Mouse (Mus musculus) Patski (cell line): ENCODE measurements at regions not wholly inside any gene's neighbourhood (a gene's known extent, or its start where the extent isn't known, plus 50 kb on each side); places are given as distances from the start of the nearest gene placed in this dataset.

Source experiments
- ATAC-seq: fragments of 100-300 bp; one replicate; pipeline ENCODE4 v1.8.0; 2021
- CTCF ChIA-PET: fragments of 350-600 bp; sonication (Branson Sonifier 250); formaldehyde crosslinking; loops from one replicate; lab custom pipeline; 2022; ENCODE audit warnings: inconsistent platforms; lab: Charles Lee
- POLR2A ChIA-PET: fragments of 350-600 bp; sonication (Branson Sonifier 250); formaldehyde crosslinking; loops from one replicate; lab custom pipeline; 2022; ENCODE audit warnings: antibody characterized with exemption, inconsistent platforms; lab: Charles Lee
- DNase-seq: peaks from one replicate; pipeline ENCODE4 v3.0.0-alpha.2; 2011; ENCODE audit warnings: low read depth, low spot score
- H3K27me3 ChIP-seq: fragments of 371-371 bp; one replicate; pipeline ENCODE4 v1.5.1; 2021
- CTCF ChIP-seq: fragments of 100-300 bp; IDR thresholded peaks from one replicate; pipeline ENCODE4 v1.5.1; 2021
- in situ Hi-C: fragments of 300-500 bp; cut with MboI; formaldehyde crosslinking; loops from 3 replicates; pipeline ENCODE4 v1.11.1; 2018; ENCODE audit warnings: low pct_unique_long_range_greater_than_20kb, mixed read lengths

DNA sequence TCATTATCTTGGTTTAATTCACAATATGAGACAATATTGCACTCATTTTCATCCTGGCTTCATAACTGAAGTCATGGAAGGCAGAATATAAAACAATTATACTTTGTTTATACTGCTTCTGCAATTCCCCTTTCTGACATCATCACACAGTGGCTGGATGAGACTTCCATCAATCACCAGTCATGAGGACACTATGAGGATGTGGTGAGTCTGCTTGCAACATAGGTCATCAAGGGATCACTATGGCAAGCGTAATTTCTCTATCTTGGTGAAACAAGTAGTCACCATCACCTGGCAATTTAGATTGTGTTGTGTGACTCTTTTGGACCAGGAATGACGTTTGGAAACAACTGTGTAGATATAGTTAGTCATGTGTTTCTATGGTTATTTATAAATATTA is 134.6 kb downstream of the Hao1 start:
- TF ChIP-seq CTCF, result no peak
- no peak for DNase-seq
- CTCF ChIA-PET, result no interaction called here
- no peak for ATAC-seq
- H3K27me3 ChIP-seq, result no peaks in the 10 kb centered on the region
- POLR2A ChIA-PET, result no interaction called here
- in situ Hi-C loops, result no loop called here

DNA sequence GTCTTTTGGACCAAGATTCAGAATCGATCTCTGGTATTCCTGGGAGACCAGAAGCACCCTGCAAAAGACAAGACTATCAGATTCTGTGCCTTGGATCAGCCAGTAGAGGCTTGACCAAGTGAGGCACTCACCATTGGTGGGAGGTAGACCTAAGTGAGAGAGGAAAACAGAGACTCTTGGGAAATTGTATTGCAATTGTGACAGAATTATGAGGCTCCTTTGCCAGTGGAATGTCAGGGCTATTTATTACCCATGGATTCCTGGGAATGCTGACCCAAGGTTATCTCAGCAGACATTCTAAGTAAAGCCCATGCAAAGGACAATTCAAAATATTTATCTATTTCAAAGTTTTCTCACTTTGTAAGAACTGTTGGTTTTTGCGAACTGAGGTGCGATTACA is 154.6 kb downstream of the Hao1 start:
- POLR2A ChIA-PET, result no interaction called here
- DNase-seq (no peak), ATAC-seq (no peak)
- TF ChIP-seq CTCF, result no peak
- in situ Hi-C loops, result no loop called here
- CTCF ChIA-PET, result no interaction called here
- no peaks in the 10 kb centered on the region for H3K27me3 ChIP-seq

DNA sequence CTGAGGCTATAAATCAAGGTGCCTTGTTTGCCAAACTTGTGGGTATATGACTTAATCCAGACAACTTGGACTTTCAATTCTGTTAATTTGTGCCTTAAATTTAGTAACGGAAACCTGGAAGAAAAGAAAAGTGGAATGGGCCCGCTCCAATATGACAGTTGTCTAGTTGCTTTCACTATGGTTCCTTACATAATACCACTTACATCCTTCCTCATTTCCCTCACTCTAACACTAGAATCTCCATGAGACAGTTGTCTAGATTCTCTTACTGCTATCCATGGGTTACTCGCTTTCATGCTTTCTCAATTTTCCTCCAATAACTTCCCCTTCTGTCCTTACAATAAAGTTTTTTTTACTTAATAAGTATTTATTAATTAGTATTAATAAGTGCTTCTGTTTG is 160.7 kb downstream of the Hao1 start:
- no peak for DNase-seq
- peaks cover 23% of the 10 kb centered on the region for H3K27me3 ChIP-seq
- no peak for TF ChIP-seq CTCF
- ATAC-seq, result no peak
- CTCF ChIA-PET, result no interaction called here
- POLR2A ChIA-PET, result no interaction called here
- in situ Hi-C loops, result no loop called here

DNA sequence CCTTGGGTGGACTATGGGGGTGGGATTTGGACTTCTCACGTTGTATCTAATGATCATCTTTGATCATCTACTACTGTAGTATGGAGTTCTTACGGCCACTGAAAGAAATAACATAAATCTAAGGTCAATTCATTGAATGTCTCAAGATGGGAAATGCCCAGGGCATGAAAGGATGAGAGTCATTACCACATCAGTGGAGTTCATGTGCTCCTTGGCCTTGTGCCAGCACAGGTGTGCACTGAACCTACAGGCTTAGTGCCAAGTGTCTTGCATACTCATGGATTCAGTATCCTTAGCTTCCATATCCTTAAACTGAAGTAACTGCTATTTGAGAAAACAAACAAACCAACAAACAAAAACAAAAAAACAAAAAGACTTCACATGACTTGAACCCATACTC is 179.1 kb downstream of the Hao1 start:
- ATAC-seq, result no peak
- TF ChIP-seq CTCF, result no peak
- no peaks in the 10 kb centered on the region for H3K27me3 ChIP-seq
- ChIA-PET CTCF (no interaction called here), POLR2A (no interaction called here)
- in situ Hi-C loops, result no loop called here
- DNase-seq, result no peak

DNA sequence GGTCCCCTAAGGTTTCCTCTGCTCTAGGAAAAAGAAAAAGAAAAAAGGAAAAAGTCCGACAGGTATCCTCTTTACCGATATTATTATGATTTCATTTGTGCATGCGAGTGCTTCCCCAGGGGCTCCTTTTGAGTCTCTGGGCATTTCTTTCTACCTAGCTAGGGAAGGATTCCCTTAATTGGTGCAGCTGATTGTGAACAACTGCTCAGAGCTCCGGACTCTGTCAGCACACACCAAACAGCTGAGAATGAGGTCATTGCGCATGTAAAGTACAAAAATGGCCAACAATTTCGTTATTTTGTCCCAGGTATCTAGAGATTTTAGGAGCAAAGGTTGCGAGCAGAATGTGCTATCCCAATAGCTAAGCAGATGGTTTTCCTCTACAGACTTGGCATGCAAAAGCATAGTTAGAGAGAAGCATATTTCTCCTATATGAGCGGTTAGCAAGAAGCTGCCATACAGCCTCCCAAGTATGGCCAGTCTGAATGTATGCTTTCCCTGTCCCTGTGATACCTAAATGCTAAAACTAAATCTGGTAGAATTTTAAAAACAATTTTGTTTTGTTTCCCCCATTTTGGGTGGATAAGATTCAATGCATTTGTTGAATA is 203.2 kb downstream of the Hao1 start:
- TF ChIP-seq CTCF, result no peak
- in situ Hi-C loops, result no loop called here
- peaks cover 4% of the 10 kb centered on the region for H3K27me3 ChIP-seq
- ChIA-PET POLR2A (no interaction called here), CTCF (interaction anchor here (0.5 kb wide), 1 partner anchor 83 kb away, joined by 3 read pairs; no protein-coding TSS in a partner anchor)
- DNase-seq, result no peak
- ATAC-seq, result no peak

DNA sequence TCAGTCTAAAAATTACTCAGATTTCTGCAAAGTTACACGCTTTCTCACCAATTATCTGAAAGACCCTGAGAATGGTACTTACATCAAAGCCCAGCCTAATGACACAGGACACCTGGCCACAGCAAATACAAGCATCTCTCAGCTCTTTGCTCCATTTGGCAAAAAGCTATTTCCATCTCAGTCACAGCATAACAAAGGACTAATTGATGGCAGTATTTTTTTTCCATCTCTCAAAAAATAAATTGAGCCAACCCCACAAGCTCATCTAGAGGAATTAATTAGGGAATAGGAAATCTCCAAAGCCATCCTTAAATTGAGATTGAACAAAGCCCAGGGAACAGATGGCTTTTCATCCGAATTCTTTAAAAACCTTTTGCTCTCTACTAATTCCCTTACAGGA is 203.7 kb downstream of the Hao1 start:
- CTCF ChIA-PET, result interaction anchor here (0.5 kb wide), 1 partner anchor 83 kb away, joined by 3 read pairs; no protein-coding TSS in a partner anchor

DNA sequence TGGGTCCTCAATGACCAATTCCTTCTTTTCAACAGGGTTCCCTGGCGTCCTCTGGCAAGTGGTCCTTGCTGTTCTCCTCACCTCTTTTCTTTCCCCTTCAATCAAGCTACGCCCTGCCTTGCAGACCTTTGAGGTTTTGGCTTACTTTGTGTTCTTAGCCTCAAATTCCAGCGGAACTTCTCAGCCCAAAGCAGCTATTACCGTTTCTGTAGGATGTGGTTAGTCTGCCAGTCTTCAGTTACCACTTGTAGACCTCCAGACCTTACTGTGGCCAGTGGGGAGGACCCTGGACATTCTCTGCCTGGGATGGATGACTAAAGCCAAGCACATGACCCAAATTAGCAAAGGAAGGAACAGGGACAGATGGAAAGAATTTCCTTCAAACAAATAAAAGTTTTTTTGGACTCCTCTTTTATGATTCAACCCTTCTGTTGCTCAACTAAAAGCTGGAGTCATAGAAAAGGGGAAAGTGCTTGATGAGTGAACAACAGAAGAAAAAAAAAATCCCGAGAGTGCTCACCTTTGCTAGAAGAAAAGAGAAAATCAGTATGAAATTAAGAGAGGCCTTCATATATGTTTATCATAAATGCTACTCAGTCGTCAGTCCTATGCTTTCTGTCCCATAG is 211.5 kb downstream of the Hao1 start:
- POLR2A ChIA-PET, result no interaction called here
- in situ Hi-C loops, result no loop called here
- CTCF ChIA-PET, result no interaction called here
- peaks cover 5% of the 10 kb centered on the region for H3K27me3 ChIP-seq
- DNase-seq (no peak), ATAC-seq (no peak)
- no peak for TF ChIP-seq CTCF

More for the DNA sequence above, 203.7 kb downstream of the Hao1 start:
- TF ChIP-seq CTCF, result no peak
- in situ Hi-C loops, result no loop called here
- peaks cover 5% of the 10 kb centered on the region for H3K27me3 ChIP-seq
- DNase-seq, result no peak
- POLR2A ChIA-PET, result no interaction called here
- ATAC-seq, result no peak

DNA sequence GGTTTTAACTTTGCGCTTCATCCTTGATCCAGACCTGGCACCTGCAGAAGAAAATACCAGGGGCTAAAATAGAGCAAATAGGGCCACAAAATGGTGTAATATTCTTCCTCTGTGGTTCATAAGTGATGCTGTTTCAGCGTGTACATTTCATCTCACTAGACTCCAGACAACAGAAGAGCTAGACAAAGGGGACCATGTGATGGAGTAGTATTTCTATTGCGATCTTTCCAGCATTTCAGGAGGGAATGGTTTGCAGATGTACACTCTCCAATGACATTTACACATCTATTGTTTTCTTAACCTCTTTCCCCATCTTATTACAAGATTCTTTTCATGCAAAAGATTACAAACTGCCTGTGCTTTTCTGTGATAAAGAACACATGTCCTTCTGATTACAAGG is 246.1 kb downstream of the Hao1 start:
- DNase-seq (no peak), ATAC-seq (no peak)
- TF ChIP-seq CTCF, result no peak
- H3K27me3 ChIP-seq, result no peaks in the 10 kb centered on the region
- in situ Hi-C loops, result no loop called here
- CTCF ChIA-PET, result no interaction called here
- POLR2A ChIA-PET, result no interaction called here

DNA sequence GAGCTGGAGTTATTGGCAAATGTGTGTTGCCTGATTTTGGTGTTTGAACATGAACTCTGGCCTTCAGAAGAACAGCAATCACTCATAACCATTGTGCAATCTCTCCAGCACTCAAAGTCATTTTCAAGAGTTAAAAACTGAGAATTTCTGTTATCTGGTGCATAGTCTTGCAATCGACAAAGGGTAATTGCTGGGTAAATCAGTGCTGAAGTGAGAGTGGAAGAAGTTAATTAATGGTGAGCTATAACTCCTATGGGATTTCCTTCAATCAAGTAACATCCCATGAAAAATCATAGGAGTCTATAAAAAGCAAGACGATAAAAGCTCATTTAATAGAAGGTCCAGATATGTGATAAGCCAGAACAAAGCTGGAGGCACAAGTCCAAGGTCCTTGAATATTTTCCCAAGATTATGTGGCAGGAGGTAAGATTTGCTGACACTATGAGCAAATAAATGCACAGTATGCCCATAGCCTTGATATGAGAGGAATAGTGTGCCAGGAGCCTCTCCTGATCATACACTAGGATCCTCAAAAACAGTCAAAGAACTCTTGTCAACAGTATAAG is 264.0 kb downstream of the Hao1 start:
- DNase-seq, result no peak
- no peak for ATAC-seq
- in situ Hi-C loops, result no loop called here
- no peaks in the 10 kb centered on the region for H3K27me3 ChIP-seq
- TF ChIP-seq CTCF, result no peak
- POLR2A ChIA-PET, result no interaction called here
- CTCF ChIA-PET, result interaction anchor here (1.4 kb wide), 1 partner anchor 11 kb away, joined by 3 read pairs; no protein-coding TSS in a partner anchor

DNA sequence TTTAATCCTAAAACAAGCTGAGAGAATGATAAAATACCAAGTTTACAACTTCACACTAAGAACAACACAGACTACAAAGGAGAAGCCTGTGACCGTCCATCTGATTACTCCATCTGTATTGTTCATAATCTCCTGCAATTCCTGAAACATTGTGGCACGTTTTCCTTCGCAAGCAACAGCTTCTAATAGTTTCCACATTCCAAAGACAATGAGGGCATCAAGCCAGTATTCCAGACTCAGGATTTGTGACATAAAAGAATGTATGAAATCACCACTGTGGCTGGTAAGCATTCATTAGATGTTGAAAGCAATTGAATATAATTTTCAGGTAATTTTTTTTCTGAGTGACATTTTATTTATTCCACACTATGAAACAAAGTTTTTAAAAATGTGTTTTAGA is 278.3 kb downstream of the Hao1 start:
- ATAC-seq, result no peak
- no peak for TF ChIP-seq CTCF
- CTCF ChIA-PET, result no interaction called here
- in situ Hi-C loops, result no loop called here
- H3K27me3 ChIP-seq, result no peaks in the 10 kb centered on the region
- DNase-seq, result no peak
- POLR2A ChIA-PET, result no interaction called here

DNA sequence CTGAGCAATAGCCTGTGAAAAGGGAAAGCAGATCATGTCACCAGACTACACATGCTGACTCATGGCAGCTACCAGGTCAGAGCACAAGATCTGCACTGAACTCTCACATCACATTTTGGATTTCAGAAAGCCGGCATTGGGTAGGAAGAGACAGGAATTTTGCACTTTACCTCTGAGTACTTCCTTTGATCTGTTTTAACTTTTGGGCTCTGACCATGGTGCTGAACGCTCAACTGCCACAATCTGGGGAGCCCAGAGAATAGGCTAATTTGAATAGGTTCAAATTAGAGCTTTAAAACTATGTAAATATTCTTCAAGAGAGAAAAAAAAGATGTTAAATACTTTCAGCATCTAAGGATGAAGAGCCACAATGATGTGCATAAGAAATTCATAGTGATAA is 285.7 kb downstream of the Hao1 start:
- TF ChIP-seq CTCF, result no peak
- ChIA-PET POLR2A (no interaction called here), CTCF (no interaction called here)
- H3K27me3 ChIP-seq, result no peaks in the 10 kb centered on the region
- no peak for ATAC-seq
- no peak for DNase-seq
- in situ Hi-C loops, result no loop called here
